ENCODE assay signal across 38 mouse cellular contexts in the genomic region with DNA sequence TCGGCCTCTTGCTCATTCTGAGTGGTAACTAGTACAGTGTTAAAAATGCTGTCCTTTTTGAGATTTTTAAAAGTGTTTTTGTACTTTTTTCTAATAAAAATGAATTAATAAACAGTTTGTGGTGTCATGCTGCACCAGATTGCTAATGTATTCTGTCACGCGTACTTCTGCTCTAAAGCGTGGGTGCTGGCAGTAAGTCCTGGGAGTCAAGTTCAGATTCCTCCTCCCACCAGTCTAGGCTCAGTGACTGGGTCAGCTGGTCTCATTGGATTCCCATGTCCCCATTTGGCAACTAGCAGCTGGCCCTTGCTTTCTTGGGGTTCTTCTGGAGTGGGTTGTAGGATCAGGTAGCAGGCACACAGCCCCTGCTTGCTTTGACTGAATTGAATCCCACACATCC. TPM values are rescaled to one million over a fixed set of nuclear protein-coding genes. Genes with fewer than 3 reads are reported as not detected.
"Had no signal": no experiment of that assay in that cellular context is flagged by ENCODE, and none has a peak within 500 bp of the region (broad histone marks: within the 10 kb centered on the region; RNA-seq: fewer than 3 reads in every experiment).

No protein-coding gene starts in this region.

- DNase-seq: cerebellum, adult 18-20 months; cerebellum, adult 2 months; cerebellum, adult 8-10 months; cerebellum, adult 9-10 months; cerebellum, adult 9-11 months; cerebellum, postnatal 10 days; cerebellum, postnatal 14 days; cerebellum, postnatal 25 days; cerebellum, postnatal 36 days; embryo, embryonic 11 days; forebrain, postnatal 0 days; gastrocnemius, adult 2 months; gastrocnemius, postnatal 10 days; gastrocnemius, postnatal 14 days; gastrocnemius, postnatal 25 days; gastrocnemius, postnatal 36 days; heart, adult 11 months; heart, adult 18-20 months; heart, adult 2 months had no signal

- H3K9me3 ChIP-seq: embryonic facial prominence, embryonic 10.5 days; embryonic facial prominence, embryonic 12.5 days; embryonic facial prominence, embryonic 13.5 days; embryonic facial prominence, embryonic 15.5 days; forebrain, embryonic 13.5 days had no signal

- H3K4me1 ChIP-seq: embryonic facial prominence, embryonic 10.5 days; embryonic facial prominence, embryonic 12.5 days; embryonic facial prominence, embryonic 13.5 days; embryonic facial prominence, embryonic 15.5 days had no signal

- H3K4me3 ChIP-seq: embryonic facial prominence, embryonic 10.5 days; embryonic facial prominence, embryonic 12.5 days; embryonic facial prominence, embryonic 13.5 days; embryonic facial prominence, embryonic 15.5 days; erythroblast, embryonic 14.5 days; forebrain, embryonic 12.5 days; forebrain, embryonic 13.5 days; gastrocnemius, adult 2 months; heart, adult 2 months had no signal

- H3K9ac ChIP-seq: embryonic facial prominence, embryonic 12.5 days; embryonic facial prominence, embryonic 13.5 days; embryonic facial prominence, embryonic 15.5 days; forebrain, embryonic 12.5 days; forebrain, embryonic 13.5 days; forebrain, postnatal 0 days had no signal

- H3K27ac ChIP-seq: embryonic facial prominence, embryonic 10.5 days; embryonic facial prominence, embryonic 12.5 days; embryonic facial prominence, embryonic 13.5 days; embryonic facial prominence, embryonic 15.5 days; forebrain, embryonic 12.5 days; forebrain, embryonic 13.5 days; gastrocnemius, adult 2 months; heart, adult 2 months had no signal

- H3K27me3 ChIP-seq: embryonic facial prominence, embryonic 13.5 days; embryonic facial prominence, embryonic 15.5 days; forebrain, embryonic 12.5 days; forebrain, embryonic 13.5 days had no signal

- H3K36me3 ChIP-seq: embryonic facial prominence, embryonic 10.5 days; embryonic facial prominence, embryonic 12.5 days; embryonic facial prominence, embryonic 13.5 days; embryonic facial prominence, embryonic 15.5 days; forebrain, embryonic 12.5 days had no signal

- H3K4me2 ChIP-seq: embryonic facial prominence, embryonic 12.5 days; embryonic facial prominence, embryonic 13.5 days; embryonic facial prominence, embryonic 15.5 days; forebrain, embryonic 12.5 days; forebrain, embryonic 13.5 days had no signal

RNA-seq across cellular contexts. Expression of gene Mt4, which starts 6.9 kb away (rescaled TPM):
- total RNA-seq: common myeloid progenitor, adult 5-6 weeks; forebrain, postnatal 0 days; gastrocnemius, adult 18-20 months; gastrocnemius, adult 2 months; gastrocnemius, adult 8-10 months; gastrocnemius, postnatal 10 days; gastrocnemius, postnatal 14 days; gastrocnemius, postnatal 25 days; gastrocnemius, postnatal 36 days; gastrocnemius, postnatal 4 days; granulocyte monocyte progenitor cell, adult 5-6 weeks; heart, adult 18-20 months; heart, adult 2 months had no signal
- polyA plus RNA-seq: cerebellum, adult 2 months; cortical plate, adult 2 months; embryonic facial prominence, embryonic 10.5 days; embryonic facial prominence, embryonic 11.5 days; embryonic facial prominence, embryonic 12.5 days; embryonic facial prominence, embryonic 13.5 days; erythroblast, embryonic 14.5 days; forebrain, embryonic 11.5 days; forebrain, embryonic 12.5 days; forebrain, embryonic 13.5 days; forebrain, embryonic 14.5 days; forebrain, embryonic 16.5 days; forebrain, postnatal 0 days; frontal cortex, adult 2 months; gonadal fat pad, adult 2 months; heart, adult 2 months had no signal

RNA-seq across cellular contexts. Expression of gene Mt3, which starts 22.3 kb away (rescaled TPM):
- total RNA-seq: common myeloid progenitor, adult 5-6 weeks; granulocyte monocyte progenitor cell, adult 5-6 weeks had no signal
- polyA plus RNA-seq: erythroblast, embryonic 14.5 days had no signal
